Mouse (Mus musculus) thymus, adult 18-20 months (tissue): ENCODE results near the gene Ehbp1l1.

Experiments used
- DNase-seq, 2 experiments: peaks; one replicate each; pipeline ENCODE4 v3.0.0; 2022; ENCODE audit warnings: mixed read lengths in 2 of 2

Gene Ehbp1l1

DNA sequence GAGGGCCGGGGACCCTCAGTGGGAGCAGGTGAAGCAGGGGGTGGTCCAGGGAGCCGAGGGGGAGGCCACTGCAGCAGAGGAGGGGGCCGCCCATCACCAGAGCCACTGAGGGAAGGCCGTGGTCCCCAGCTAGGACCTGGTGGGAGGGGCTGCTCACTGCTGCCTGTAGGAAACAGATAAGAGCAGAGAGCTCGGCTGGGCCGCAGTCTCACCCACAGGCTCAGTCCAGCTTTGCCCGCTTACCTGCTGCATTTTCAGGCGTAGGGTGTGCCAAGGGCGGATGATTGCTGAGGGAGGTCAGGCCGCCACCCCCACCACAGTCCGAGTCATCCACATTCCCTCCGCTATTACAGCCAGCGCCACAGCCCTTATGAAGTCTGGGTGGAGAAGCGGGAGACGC, 60.7 kb downstream of the Ehbp1l1 start:
- DNase-seq = no peak

DNA sequence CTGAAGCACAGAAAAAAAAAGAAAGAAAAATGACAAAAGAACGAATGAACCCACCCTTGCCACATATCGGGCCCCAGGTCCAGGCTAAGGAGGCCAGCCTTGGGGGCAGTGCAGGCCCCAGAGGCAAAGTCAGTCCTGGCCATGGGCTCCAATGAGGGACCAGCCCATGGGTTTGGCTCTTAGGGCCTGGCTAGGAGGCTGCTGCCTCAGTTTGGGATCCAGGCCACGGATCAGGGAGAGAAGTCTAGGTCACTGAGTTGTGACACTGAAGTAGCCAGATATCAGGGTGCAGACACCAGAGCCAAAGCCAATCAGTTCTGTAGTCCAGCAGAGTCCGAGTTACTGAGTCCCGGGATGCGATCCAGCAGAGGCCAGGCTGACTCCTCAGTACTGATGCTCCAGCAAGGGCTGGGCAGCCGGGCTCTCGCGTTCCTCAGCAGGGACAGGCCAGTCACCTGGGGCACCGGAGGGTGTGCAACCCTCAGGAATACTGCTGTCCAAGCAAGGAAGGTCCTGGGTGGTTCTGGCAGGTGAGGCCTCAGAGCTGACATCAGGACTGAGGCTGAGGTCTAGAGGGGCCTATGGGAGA, 61.4 kb downstream of the Ehbp1l1 start:
- no peak for DNase-seq

DNA sequence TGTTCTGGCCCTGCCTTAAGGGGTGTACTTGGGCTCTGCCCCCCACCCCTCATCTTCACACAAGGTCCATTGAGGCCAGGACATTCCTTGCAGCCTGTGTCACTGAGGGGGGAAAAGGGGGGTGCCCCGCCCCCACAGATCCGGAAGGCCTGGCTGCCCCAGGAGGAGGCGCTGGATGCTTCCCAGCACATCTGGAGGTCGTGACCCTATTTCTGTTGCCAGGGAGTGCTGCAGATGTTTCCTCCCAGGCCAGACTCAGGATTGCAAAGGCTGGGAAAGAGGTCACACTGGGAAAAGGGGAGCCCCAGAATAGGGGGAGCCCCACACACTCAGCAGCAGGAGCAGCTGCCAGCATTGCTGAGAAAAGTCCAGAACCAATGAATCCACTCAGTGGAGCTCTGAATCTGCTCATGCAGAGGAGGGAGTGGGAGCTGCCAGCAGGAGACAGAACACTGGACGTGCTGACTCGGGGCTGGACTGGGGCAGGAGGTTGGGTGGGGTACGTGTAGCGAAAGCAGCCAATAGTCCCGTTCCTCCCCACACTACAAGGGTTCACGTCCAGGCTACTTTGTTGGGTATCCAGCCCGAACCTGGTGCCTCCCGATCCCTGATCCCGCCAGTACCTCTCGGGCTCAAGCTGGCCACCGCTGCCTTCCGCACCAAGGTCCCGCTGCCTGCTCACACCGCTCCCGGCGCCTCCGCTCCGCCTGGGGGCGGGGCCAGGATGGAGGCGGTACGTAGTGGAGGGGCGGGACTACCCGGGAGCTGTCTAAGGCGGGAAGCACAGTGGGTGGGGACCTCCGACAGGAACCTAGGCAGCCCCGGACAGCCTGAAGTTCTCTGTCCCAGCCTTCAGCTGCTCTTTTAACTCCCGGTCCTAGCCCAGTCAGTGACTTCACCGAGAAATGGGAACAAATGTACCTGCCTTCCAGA, 62.9 kb downstream of the Ehbp1l1 start, which contains the start of gene Sipa1:
Sipa1 (minus strand) TSS at position 727 of the 933 bp plus-strand sequence.
- DNase-seq = peak; percentile 94 to 95

DNA sequence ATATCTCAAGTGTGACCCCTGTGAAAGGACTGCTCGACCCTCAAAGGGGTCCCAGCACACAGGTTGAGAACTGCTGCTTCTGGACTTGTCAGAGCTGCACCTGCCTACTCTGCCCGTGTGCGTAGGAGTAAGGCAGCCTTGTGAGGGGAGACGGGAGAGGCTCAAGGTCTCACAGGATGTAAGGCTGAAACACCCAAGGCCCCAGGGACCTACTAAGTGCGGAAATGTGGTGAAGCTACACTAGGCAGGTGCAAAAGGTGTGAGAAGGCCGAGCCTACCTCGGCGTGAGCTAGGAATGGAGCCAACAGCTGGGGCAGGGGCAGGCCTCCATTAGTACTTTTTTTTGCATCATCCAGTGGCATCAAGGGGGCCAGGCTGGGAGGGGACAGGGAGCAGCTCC, 63.8 kb downstream of the Ehbp1l1 start:
- peak; percentile 41 to 65 for DNase-seq

DNA sequence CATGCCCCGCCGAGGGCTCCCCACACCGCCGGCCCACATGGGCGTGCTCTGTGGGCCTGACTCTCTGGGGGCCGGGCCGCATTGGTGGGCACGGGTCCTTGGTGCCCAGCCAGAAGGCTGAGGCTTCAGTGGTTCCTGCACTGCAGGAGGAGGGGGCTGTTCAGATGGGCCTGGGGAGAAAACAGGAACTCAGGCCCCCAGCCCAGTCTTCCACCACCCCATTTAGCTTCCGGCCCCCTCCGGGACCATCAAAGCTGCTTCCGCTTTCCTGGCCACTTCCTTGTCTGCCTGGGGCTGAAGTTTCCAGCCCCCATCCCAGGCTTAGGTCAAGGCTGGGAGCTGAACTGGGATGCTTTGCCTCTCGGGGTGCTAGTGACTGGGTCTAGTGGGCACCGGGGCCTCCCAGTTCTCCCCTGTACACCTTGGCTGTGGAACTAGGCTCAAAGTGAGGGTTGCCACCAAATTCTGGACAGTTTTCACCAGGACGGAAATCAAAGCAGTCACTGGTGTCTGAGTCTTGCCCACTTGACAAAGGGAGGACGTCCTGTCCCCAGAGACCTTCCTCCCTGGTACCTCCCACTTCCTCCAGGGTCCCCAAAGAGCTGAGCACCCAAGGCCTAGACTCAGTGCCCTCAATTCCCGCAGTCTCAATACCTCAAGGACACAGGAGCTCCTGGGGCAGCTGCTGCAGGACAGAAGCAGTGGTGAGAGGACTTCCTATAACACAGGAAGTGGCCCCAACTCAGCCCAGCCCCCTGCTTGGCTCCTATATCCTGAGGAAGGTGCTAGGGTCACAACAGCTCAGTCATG, 65.0 kb downstream of the Ehbp1l1 start:
- peak; percentile 56 to 73 for DNase-seq
